Mouse (Mus musculus): ENCODE results near the gene Trim43a. TPM values are rescaled to one million over a fixed set of nuclear protein-coding genes. Genes with fewer than 3 reads are reported as not detected.
"Not testable (repeated sequence)": the region's sequence is repeated elsewhere in the genome, so short reads cannot be mapped to it uniquely, and the experiment has no call there.

The Trim43a gene
- total and polyA plus RNA-seq, 2 experiments, result 0.09 TPM; not detected in 1

DNA sequence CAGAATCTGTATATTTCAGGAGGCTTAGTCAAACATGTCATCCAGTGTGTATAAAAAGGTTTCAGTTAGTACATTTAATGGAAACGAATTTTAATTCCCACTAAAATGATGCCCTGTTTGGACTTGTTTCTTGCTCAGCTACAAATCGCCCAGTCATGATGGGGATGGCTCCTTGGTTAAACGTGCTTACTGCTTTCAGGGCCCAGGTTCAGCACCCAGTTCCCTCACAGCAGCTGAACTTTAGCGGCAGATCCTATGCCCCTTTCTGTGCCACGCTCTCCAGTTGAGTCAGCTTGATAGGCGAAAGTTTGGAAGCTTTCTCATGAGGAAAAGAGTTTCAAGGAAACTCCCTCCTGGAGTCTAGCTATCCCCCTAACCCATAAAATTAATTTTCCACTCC lies 13.0 kb downstream of the Trim43a start:
- H3K27ac ChIP-seq (replicated peaks; ENCODE audit: insufficient read depth, low read depth, low read length); H3K4me3 ChIP-seq (ENCODE audit: insufficient read depth, low read depth, low read length); DNase-seq (ENCODE audit: extremely low read depth, low read depth, low spot score); H3K36me3 ChIP-seq (ENCODE audit: control insufficient read depth, insufficient read depth, low read length); H3K4me1 ChIP-seq (ENCODE audit: control insufficient read depth, insufficient read depth, low read length); H3K79me2 ChIP-seq (ENCODE audit: control insufficient read depth, insufficient read depth, low read length); H3K9ac ChIP-seq (ENCODE audit: low read depth, low read length); H3K27me3 ChIP-seq (ENCODE audit: control insufficient read depth, insufficient read depth, low read length): not testable (repeated sequence)
- WGBS, result 87% methylated on average over 6 of the region's 6 CpGs

GRCm38 (mm10) chr9:88599206-88600162 lies 18.8 kb downstream of the Trim43a start:
- H3K27ac ChIP-seq (replicated peaks; ENCODE audit: insufficient read depth, low read depth, low read length), result peak overlapping the region; percentile 78

DNA sequence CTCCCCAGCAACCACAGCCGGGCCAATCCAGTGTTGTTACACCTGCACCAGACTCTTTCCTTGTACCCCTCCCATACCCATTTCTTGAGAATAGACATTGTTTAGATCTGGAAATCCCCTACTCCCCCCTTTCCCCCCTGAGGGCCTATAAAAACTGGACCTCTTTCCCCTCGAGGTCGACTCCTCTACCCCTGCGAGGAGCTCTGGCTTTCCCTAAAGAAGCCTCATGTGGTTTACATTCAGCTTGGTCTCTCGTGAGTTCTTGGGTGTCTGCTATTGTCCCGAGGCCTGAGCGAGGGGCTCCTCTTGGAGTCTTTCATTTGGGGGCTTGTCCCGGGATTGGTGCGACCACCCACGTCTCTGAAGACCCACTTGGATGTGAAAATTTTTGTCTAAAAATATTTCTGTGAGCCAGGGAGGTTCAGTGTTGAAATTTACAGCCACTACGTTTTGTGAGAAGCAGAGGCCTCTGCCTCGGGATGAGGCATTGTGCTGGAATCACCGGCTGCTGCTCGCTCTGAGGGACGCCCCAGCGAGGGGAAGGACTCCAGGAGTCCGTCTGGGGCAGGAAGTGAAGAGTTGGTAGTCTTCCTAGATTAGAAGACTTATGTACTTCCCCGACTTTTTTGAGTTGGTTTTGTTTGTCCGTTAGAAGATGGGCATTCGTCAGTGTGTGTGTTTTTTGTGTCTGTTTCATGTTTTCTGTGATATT lies 45.3 kb downstream of the Trim43a start:
- H3K36me3 ChIP-seq (ENCODE audit: control insufficient read depth, insufficient read depth, low read length); H3K9ac ChIP-seq (ENCODE audit: low read depth, low read length); H3K4me3 ChIP-seq (ENCODE audit: insufficient read depth, low read depth, low read length); H3K27me3 ChIP-seq (ENCODE audit: control insufficient read depth, insufficient read depth, low read length); H3K79me2 ChIP-seq (ENCODE audit: control insufficient read depth, insufficient read depth, low read length); H3K4me1 ChIP-seq (ENCODE audit: control insufficient read depth, insufficient read depth, low read length); H3K27ac ChIP-seq (replicated peaks; ENCODE audit: insufficient read depth, low read depth, low read length); DNase-seq (ENCODE audit: extremely low read depth, low read depth, low spot score): not testable (repeated sequence)
- 86% methylated on average over 14 of the region's 20 CpGs for WGBS

More at GRCm38 (mm10) chr9:88599206-88600162, 18.8 kb downstream of the Trim43a start:
- H3K27me3 ChIP-seq (ENCODE audit: control insufficient read depth, insufficient read depth, low read length); H3K4me1 ChIP-seq (ENCODE audit: control insufficient read depth, insufficient read depth, low read length); H3K79me2 ChIP-seq (ENCODE audit: control insufficient read depth, insufficient read depth, low read length); H3K36me3 ChIP-seq (ENCODE audit: control insufficient read depth, insufficient read depth, low read length): not testable (repeated sequence)
- 0 out of 2 replicates have a peak, but pooled peaks have one; percentile 3 for TF ChIP-seq POLR2A (IDR thresholded peaks at IDR 0.05; ENCODE audit: extremely low read depth, insufficient read depth, low read length)
- DNase-seq (ENCODE audit: extremely low read depth, low read depth, low spot score), result peak; percentile 81
- Histone ChIP-seq H3K4me3 (ENCODE audit: insufficient read depth, low read depth, low read length) (peak overlapping the region; percentile 48), H3K9ac (ENCODE audit: low read depth, low read length) (peak overlapping the region; percentile 67)
- WGBS, result under 1% methylated on average over 49 of the region's 50 CpGs

- not testable (repeated sequence) for H3K79me2 ChIP-seq (ENCODE audit: control insufficient read depth, insufficient read depth, low read length)
These were observed 57.4 kb downstream of the Trim43a start for GRCm38 (mm10) chr9:88638125-88638524.

More at GRCm38 (mm10) chr9:88638125-88638524, 57.4 kb downstream of the Trim43a start:
- DNase-seq (ENCODE audit: extremely low read depth, low read depth, low spot score); H3K27me3 ChIP-seq (ENCODE audit: control insufficient read depth, insufficient read depth, low read length); H3K9ac ChIP-seq (ENCODE audit: low read depth, low read length); H3K27ac ChIP-seq (replicated peaks; ENCODE audit: insufficient read depth, low read depth, low read length); H3K4me3 ChIP-seq (ENCODE audit: insufficient read depth, low read depth, low read length); H3K36me3 ChIP-seq (ENCODE audit: control insufficient read depth, insufficient read depth, low read length); H3K4me1 ChIP-seq (ENCODE audit: control insufficient read depth, insufficient read depth, low read length): not testable (repeated sequence)
- WGBS, result 91% methylated on average over 1 of the region's 1 CpGs

Other genes with a start within 250 kb of the Trim43a start
- gene Snx14, start 141.9 kb upstream of the Trim43a start, total RNA-seq (2014; rRNA removed), result 23.2 and 23.6 TPM in 2 replicates
- gene Snx14, start 141.9 kb upstream of the Trim43a start, polyA plus RNA-seq (2012; rRNA removed), result 9.0 and 9.1 TPM in 2 replicates
- gene Gm20537, start 124.3 kb upstream of the Trim43a start, total RNA-seq (2014; rRNA removed), result 0.83 TPM in 1 of 2 replicates, not detected in the other
- gene Gm20537, start 124.3 kb upstream of the Trim43a start, polyA plus RNA-seq (2012; rRNA removed), result 0.91 and 1.1 TPM in 2 replicates
- 21.0 and 21.3 TPM in 2 replicates for gene Syncrip, start 98.3 kb upstream of the Trim43a start, total RNA-seq (2014; rRNA removed)
- gene Syncrip, start 98.3 kb upstream of the Trim43a start, polyA plus RNA-seq (2012; rRNA removed), result 2.1 and 2.3 TPM in 2 replicates
- 7.7 and 9.0 TPM in 2 replicates for gene Zfp949, start 32.9 kb upstream of the Trim43a start, total RNA-seq (2014; rRNA removed)
- 1.7 and 2.4 TPM in 2 replicates for gene Zfp949, start 32.9 kb upstream of the Trim43a start, polyA plus RNA-seq (2012; rRNA removed)
- gene Mthfsl, start 139.4 kb downstream of the Trim43a start, total RNA-seq (2014; rRNA removed), result 42.1 and 42.3 TPM in 2 replicates
- gene Mthfsl, start 139.4 kb downstream of the Trim43a start, polyA plus RNA-seq (2012; rRNA removed), result 28.3 and 29.8 TPM in 2 replicates
- 0.74 and 1.5 TPM in 2 replicates for gene Bcl2a1d, start 151.0 kb downstream of the Trim43a start, total RNA-seq (2014; rRNA removed)
- gene Bcl2a1d, start 151.0 kb downstream of the Trim43a start, polyA plus RNA-seq (2012; rRNA removed), result 0.17 and 0.92 TPM in 2 replicates

Data from liver, adult 2 months (tissue).